Mouse (Mus musculus) liver, embryonic 14.5 days (tissue): ENCODE measurements at regions not wholly inside any gene's neighbourhood (a gene's known extent, or its start where the extent isn't known, plus 50 kb on each side); places are given as distances from the start of the nearest gene placed in this dataset.

ENCODE experiments used
- CTCF ChIP-seq: IDR thresholded peaks from 2 replicates; pipeline ENCODE4 v1.5.1; 2016; ENCODE audit warnings: antibody characterized with exemption, low read depth, control low read depth
- EP300 ChIP-seq: IDR thresholded peaks from 2 replicates; pipeline ENCODE4 v1.6.1; 2016; ENCODE audit warnings: antibody characterized with exemption, low read depth

- TF ChIP-seq CTCF (no peak), EP300 (no peak)
Observed at GRCm38 (mm10) chr12:86819163-86819562, 65.4 kb downstream of the Irf2bpl start.
